Mouse (Mus musculus) liver, embryonic 16.5 days (tissue): ENCODE measurements around the gene Lztr1. TPM values are rescaled to one million over a fixed set of nuclear protein-coding genes. Genes with fewer than 3 reads are reported as not detected.
"Not testable (repeated sequence)": the region's sequence is repeated elsewhere in the genome, so short reads cannot be mapped to it uniquely, and the experiment has no call there.

ENCODE experiments used
- ATAC-seq: fragments of 200-750 bp; cut with Nextera tagmentation; 2 replicates; pipeline ENCODE4 v1.8.0; 2017; ENCODE audit warnings: low read depth, mild to moderate bottlenecking, moderate number of reproducible peaks, moderate library complexity
- H3K27ac ChIP-seq: fragments of 300-500 bp; sonication (generic); 2 replicates; pipeline ENCODE4 v1.5.1; 2014; ENCODE audit warnings: mild to moderate bottlenecking, low read length
- H3K27me3 ChIP-seq: fragments of 300-500 bp; sonication (generic); 2 replicates; pipeline ENCODE4 v1.6.1; 2014; ENCODE audit warnings: low read depth, low read length, mixed read lengths; ENCODE audit not compliant: control insufficient read depth, insufficient read depth
- H3K36me3 ChIP-seq: fragments of 300-500 bp; sonication (generic); 2 replicates; pipeline ENCODE4 v1.6.1; 2014; ENCODE audit warnings: mild to moderate bottlenecking; ENCODE audit not compliant: control insufficient read depth, insufficient read depth
- H3K4me1 ChIP-seq: fragments of 300-500 bp; sonication (generic); 2 replicates; pipeline ENCODE4 v1.6.1; 2014; ENCODE audit warnings: low read depth, low read length, mixed read lengths; ENCODE audit not compliant: control insufficient read depth
- H3K4me2 ChIP-seq: fragments of 300-500 bp; sonication (generic); 2 replicates; pipeline ENCODE4 v1.6.1; 2014; ENCODE audit warnings: low read depth, low read length, mixed read lengths
- H3K4me3 ChIP-seq: fragments of 300-500 bp; sonication (generic); 2 replicates; pipeline ENCODE4 v1.5.1; 2014; ENCODE audit warnings: low read depth, mild to moderate bottlenecking, low read length
- H3K9ac ChIP-seq: fragments of 300-500 bp; sonication (generic); 2 replicates; pipeline ENCODE4 v1.6.1; 2014; ENCODE audit warnings: low read depth, low read length
- H3K9me3 ChIP-seq: fragments of 300-500 bp; sonication (generic); replicated peaks from 2 replicates; pipeline ENCODE4 v1.6.1; 2016; ENCODE audit warnings: low read length; ENCODE audit not compliant: control insufficient read depth
- WGBS: fragments of 180-500 bp; shearing (Covaris S2); extraction: QIAGEN DNeasy Blood & Tissue Kit; methylation state at CpG from one replicate; pipeline ENCODE4 v1.1.7; 2014; ENCODE audit not compliant: insufficient replicate concordance; 5-methylcytosine and 5-hydroxymethylcytosine counted together
- polyA plus RNA-seq: library from polyadenylated mRNA; unstranded; fragments of >200 nt; fragmentation: Nextera tagmentation; extraction: Ambion mirVana; gene quantifications from 2 replicates; pipeline ENCODE4 v1.2.1, GENCODE M21; 2015

The Lztr1 gene
- polyA plus RNA-seq, 1 experiment from 2014 or later = 25.7 TPM

DNA sequence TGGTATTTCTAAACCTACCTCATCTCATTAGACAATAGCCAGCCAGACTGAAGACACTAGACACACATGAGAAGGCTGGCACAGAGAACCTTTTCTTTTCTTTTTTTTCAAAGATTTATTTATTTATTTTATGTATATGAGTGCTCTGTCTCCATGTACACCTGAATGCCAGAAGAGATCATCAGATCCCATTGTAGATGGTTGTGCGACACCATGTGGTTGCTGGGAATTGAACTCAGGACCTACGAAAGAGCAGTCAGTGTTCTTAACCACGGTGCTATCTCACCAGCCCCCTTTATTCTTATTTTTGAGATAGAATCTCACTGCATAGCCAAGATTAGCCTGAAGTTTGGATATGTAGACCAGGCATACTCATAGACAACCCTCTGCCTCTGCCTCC is 28.1 kb downstream of the Lztr1 start:
- H3K4me2 ChIP-seq = no peak overlapping the region
- H3K9ac ChIP-seq = no peak overlapping the region
- H3K4me1 ChIP-seq = peaks cover 2% of the 10 kb centered on the region
- H3K36me3 ChIP-seq = no peaks in the 10 kb centered on the region
- 76% methylated on average over 3 of the region's 3 CpGs for WGBS
- no peak overlapping the region for H3K4me3 ChIP-seq
- no peak for ATAC-seq
- no peak overlapping the region for H3K27ac ChIP-seq
- no peaks in the 10 kb centered on the region for H3K9me3 ChIP-seq
- H3K27me3 ChIP-seq = peaks cover 3% of the 10 kb centered on the region; the same call in 1 of the 2 replicates

DNA sequence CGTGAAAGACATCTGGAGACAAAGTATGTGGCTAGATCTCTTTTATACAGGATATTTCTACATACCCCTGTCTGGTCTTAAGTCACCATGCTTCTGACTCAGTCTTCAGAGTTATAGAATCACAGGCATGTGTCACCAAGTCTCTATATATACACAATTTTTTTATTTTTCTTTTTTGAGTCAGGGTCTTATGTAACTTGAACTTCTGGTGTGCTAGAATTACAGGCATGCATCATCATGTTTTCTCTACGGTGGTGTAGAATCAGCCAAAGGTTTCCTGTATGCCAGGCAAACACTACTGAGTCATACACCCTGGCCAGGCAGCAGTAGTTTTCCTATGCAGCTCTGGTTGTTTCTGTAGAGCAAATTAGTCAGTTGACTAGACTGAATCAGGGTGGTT is 34.1 kb downstream of the Lztr1 start:
- Histone ChIP-seq H3K4me1 (no peaks in the 10 kb centered on the region), H3K27me3 (peaks cover 3% of the 10 kb centered on the region; the same call in 1 of the 2 replicates), H3K9me3 (no peaks in the 10 kb centered on the region), H3K36me3 (no peaks in the 10 kb centered on the region), H3K4me2 (no peak overlapping the region), H3K27ac (no peak overlapping the region), H3K4me3 (no peak overlapping the region), H3K9ac (no peak overlapping the region)
- no peak for ATAC-seq
- 42% methylated on average over 2 of the region's 2 CpGs for WGBS

DNA sequence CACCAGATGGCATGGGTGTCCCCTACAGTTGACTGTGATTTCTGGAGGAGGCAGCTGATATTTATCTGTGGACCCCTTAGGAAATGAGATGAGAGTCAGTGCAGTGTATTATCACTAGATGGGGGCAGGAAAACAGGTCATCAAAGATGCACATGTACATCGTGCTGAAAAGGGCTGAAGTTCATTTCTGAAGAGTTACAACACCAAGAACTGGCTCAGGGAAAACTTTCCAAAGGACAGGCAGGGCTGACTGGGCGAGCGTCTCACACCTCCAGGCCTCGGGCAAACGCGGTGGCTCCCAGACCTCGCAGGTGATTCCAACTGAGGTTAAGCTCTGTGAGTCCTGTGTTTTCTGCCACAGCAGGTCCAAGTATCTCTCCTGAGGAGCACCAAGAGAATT is 44.3 kb downstream of the Lztr1 start:
- no peak overlapping the region for H3K27ac ChIP-seq
- H3K9ac ChIP-seq = no peak overlapping the region
- peaks cover 23% of the 10 kb centered on the region for H3K4me1 ChIP-seq
- no peaks in the 10 kb centered on the region for H3K36me3 ChIP-seq
- no peaks in the 10 kb centered on the region for H3K27me3 ChIP-seq
- no peak overlapping the region for H3K4me2 ChIP-seq
- no peak overlapping the region for H3K4me3 ChIP-seq
- no peak for ATAC-seq
- H3K9me3 ChIP-seq = no peaks in the 10 kb centered on the region
- 57% methylated on average over 7 of the region's 7 CpGs for WGBS

DNA sequence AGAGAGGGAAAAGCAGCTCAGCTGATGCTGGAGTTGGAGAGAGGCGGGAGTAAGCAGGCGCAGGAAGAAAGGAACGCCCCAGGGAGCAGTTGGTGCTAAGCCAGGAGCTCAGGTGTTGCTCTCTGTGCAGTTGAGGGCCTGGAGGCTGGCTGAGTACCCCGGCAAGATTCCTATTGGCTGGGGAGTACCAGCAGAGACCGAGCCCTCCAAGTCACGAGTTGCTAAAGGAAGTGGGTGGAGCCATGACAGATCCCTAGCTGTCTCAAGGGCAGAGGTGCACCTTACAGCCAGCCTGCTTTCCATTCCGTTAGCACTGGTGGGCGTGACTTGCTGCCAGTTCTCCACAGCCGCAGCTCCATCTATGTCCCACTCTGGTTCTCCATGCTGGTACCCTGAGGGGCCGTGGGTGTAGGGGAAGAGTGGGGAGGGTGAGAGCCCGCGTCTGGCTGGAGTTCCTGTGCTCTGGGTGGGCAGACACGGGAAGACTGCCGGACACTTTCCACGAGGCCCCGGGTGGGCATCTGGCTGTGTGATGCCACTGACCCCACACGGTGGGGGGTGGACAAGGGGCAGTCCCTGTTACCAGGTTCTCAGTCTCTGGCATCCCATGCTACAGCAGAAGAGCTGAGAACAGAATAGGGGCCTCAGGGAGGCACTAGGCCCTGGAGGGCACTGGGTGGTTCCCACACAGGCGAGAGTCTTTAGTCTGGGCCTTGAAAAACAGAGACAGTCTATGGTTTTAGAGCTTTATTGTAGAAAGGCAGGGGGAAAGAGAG is 45.6 kb downstream of the Lztr1 start:
- 9% methylated on average over 18 of the region's 18 CpGs for WGBS
- peak; percentile 85 for ATAC-seq

DNA sequence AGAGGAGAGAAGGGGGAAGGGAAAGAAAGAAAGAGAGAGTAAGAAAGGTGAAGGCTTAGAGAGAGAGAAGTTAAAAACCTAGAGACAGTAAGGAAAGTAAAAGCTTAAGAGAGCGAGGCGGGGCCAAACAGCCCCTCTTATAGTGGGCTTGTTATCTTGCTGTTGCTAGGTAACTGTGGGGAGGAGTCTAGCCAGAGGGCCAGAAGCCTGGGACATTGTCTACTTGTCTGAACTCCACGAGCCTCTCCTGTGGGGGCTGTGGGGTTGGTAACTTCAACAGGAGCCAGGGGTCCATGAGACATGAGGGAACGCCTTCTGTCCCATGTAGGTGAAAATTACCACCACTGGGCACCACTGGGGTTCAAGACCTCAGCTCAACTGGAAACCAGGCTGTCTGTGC is 46.2 kb downstream of the Lztr1 start:
- peak; percentile 49 for ATAC-seq
- peak overlapping the region; percentile 48 for H3K27ac ChIP-seq
- not testable (repeated sequence) for H3K36me3 ChIP-seq, H3K27me3 ChIP-seq, H3K9me3 ChIP-seq
- H3K4me1 ChIP-seq = peaks cover 32% of the 10 kb centered on the region
- peak overlapping the region; percentile 77 for H3K4me2 ChIP-seq
- H3K9ac ChIP-seq = peak overlapping the region; percentile 1
- H3K4me3 ChIP-seq = peak overlapping the region; percentile 47
- WGBS = 18% methylated on average over 4 of the region's 4 CpGs

More for the DNA sequence above, 45.6 kb downstream of the Lztr1 start:
- H3K36me3 ChIP-seq = no peaks in the 10 kb centered on the region
- peak overlapping the region; percentile 47 for H3K4me3 ChIP-seq
- no peaks in the 10 kb centered on the region for H3K27me3 ChIP-seq
- no peaks in the 10 kb centered on the region for H3K9me3 ChIP-seq
- peak overlapping the region; percentile 48 for H3K27ac ChIP-seq
- peak overlapping the region; percentile 77 for H3K4me2 ChIP-seq
- H3K4me1 ChIP-seq = peaks cover 32% of the 10 kb centered on the region
- H3K9ac ChIP-seq = peak overlapping the region; percentile 1; the same call in 1 of the 2 replicates

DNA sequence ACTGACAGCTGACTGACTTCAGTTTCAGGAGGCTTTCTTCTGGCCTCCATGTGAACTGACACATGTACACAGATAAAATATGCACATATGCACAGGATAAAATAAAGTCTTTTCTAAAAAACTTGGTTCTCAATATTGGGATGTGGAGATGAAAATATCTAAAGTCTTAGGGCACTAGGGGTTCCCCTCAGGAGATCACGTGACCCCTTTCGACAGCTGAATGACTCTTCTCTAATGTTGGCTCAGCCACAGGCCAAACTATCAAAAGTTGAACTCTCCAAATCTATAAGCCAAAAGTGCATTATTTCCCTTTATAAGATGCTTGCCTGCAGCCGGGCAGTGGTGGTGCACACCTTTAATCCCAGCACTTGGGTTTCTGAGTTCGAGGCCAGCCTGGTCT is 47.7 kb downstream of the Lztr1 start:
- no peak for ATAC-seq
- no peaks in the 10 kb centered on the region for H3K36me3 ChIP-seq
- peaks cover 32% of the 10 kb centered on the region for H3K4me1 ChIP-seq
- no peak overlapping the region for H3K9ac ChIP-seq
- no peak overlapping the region for H3K4me2 ChIP-seq
- 71% methylated on average over 4 of the region's 4 CpGs for WGBS
- H3K9me3 ChIP-seq = no peaks in the 10 kb centered on the region
- peaks cover 4% of the 10 kb centered on the region; the same call in 1 of the 2 replicates for H3K27me3 ChIP-seq
- H3K4me3 ChIP-seq = no peak overlapping the region
- no peak overlapping the region for H3K27ac ChIP-seq

DNA sequence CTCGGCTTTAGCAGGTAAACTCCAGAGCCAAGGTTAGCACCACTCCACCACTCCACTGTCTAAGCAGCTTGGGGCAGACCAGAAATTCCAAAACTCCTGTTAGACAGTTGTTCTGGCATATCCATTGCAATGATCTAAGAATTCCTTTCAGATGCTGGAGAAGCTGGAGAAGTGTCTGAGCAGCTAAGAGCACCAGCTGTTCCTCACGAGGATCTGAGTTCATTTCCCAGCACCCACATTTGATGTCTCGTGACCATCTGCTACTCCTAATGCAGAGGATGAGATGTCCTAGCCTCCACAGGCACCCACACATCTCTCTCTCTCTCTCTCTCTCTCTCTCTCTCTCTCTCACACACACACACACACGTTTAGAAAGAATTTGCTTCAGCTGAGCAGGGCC is 48.4 kb downstream of the Lztr1 start:
- H3K4me3 ChIP-seq = no peak overlapping the region
- 46% methylated on average over 4 of the region's 4 CpGs for WGBS
- no peaks in the 10 kb centered on the region for H3K36me3 ChIP-seq
- no peak overlapping the region for H3K27ac ChIP-seq
- peaks cover 8% of the 10 kb centered on the region for H3K27me3 ChIP-seq
- H3K9ac ChIP-seq = no peak overlapping the region
- ATAC-seq = no peak
- H3K4me1 ChIP-seq = peaks cover 32% of the 10 kb centered on the region
- no peak overlapping the region for H3K4me2 ChIP-seq
- H3K9me3 ChIP-seq = no peaks in the 10 kb centered on the region

DNA sequence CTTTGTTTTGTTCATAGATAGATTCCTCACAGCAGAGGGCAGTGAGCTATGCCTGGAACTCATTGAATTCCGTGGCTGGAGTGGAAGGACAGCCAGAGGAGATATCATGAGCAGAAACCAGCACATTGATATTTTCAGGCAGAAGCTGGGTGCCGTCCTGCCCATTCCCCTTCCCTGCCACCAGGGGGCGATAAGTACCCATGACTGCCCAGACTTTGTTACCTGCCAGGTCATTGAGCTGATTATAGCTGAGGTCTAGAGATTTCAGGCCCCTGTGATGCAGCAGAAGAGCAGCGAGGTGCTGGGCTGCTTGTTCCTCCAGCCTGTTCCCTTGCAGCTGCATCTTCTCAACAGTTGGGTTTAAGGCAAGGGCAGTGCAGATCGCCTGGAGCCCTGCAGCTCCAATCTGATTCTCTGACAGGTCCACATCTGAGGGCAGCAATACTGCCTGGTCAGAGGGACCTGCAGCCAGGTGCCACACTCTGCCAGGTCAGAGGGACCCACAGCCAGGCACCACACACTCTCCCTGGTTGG is 49.5 kb downstream of the Lztr1 start:
- H3K27me3 ChIP-seq = peaks cover 9% of the 10 kb centered on the region
- H3K4me3 ChIP-seq = no peak overlapping the region
- no peak overlapping the region for H3K27ac ChIP-seq
- H3K9ac ChIP-seq = no peak overlapping the region
- H3K9me3 ChIP-seq = no peaks in the 10 kb centered on the region
- H3K36me3 ChIP-seq = no peaks in the 10 kb centered on the region
- 3% methylated on average over 5 of the region's 5 CpGs for WGBS
- ATAC-seq = no peak
- H3K4me2 ChIP-seq = 0 out of 2 replicates have a peak overlapping the region, but pooled peaks have one; percentile 31
- H3K4me1 ChIP-seq = peaks cover 32% of the 10 kb centered on the region

DNA sequence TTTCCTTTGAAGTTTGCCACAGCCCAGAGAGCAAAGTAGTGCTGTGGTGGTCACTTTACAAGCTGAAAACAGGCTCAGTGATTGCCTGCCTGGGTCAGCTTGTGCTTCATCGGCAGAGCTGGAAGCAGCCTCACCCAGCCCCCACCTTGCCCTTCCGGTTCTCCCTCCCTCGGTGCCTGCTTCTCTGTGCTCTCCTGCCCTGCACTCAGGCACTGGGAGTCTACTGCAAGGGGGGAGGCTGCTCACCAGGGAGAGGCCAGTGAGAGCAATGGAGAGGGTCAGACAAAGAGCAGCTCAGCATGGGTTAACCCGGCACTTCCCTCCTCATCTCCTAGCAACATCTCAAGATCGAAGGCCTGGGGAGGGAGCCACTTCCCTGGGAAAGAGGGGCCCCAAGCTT is 50.3 kb downstream of the Lztr1 start:
- H3K4me2 ChIP-seq = peak overlapping the region; percentile 31
- H3K9me3 ChIP-seq = no peaks in the 10 kb centered on the region
- no peak for ATAC-seq
- H3K4me1 ChIP-seq = peaks cover 29% of the 10 kb centered on the region
- WGBS = 0% methylated on average over 5 of the region's 5 CpGs
- no peak overlapping the region; the same call in 1 of the 2 replicates for H3K4me3 ChIP-seq
- no peaks in the 10 kb centered on the region for H3K36me3 ChIP-seq
- H3K27ac ChIP-seq = no peak overlapping the region
- no peak overlapping the region for H3K9ac ChIP-seq
- peaks cover 9% of the 10 kb centered on the region for H3K27me3 ChIP-seq
